Mouse (Mus musculus) intestine, embryonic 14.5 days (tissue): ENCODE data around the gene Rps27a. TPM values are rescaled to one million over a fixed set of nuclear protein-coding genes. Genes with fewer than 3 reads are reported as not detected.

Source experiments
- ATAC-seq: fragments of 200-750 bp; cut with Nextera tagmentation; replicated peaks from 2 replicates; pipeline ENCODE4 v1.8.0; 2017; ENCODE audit warnings: low read depth, moderate number of reproducible peaks, moderate TSS enrichment, moderate library complexity; ENCODE audit not compliant: low FRiP score, low TSS enrichment
- DNase-seq: peaks from one replicate; pipeline ENCODE4 v3.0.0-alpha.2; 2018; ENCODE audit warnings: low spot score
- H3K27ac ChIP-seq: fragments of 300-500 bp; sonication (generic); 2 replicates; pipeline ENCODE4 v1.5.1; 2014; ENCODE audit warnings: low read depth, mild to moderate bottlenecking, control low read depth
- H3K27me3 ChIP-seq: fragments of 300-500 bp; sonication (generic); replicated peaks from 2 replicates; pipeline ENCODE4 v1.6.1; 2014; ENCODE audit warnings: low read length, control low read depth; ENCODE audit not compliant: control insufficient read depth, insufficient read depth
- H3K36me3 ChIP-seq: fragments of 300-500 bp; sonication (generic); 2 replicates; pipeline ENCODE4 v1.6.1; 2014; ENCODE audit warnings: low read length, control low read depth; ENCODE audit not compliant: control insufficient read depth, insufficient read depth
- H3K4me1 ChIP-seq: fragments of 300-500 bp; sonication (generic); replicated peaks from 2 replicates; pipeline ENCODE4 v1.6.1; 2014; ENCODE audit warnings: low read length, control low read depth, mixed read lengths; ENCODE audit not compliant: control insufficient read depth, insufficient read depth
- H3K4me2 ChIP-seq: fragments of 300-500 bp; sonication (generic); 2 replicates; pipeline ENCODE4 v1.6.1; 2014; ENCODE audit warnings: low read length
- H3K4me3 ChIP-seq: fragments of 300-500 bp; sonication (generic); 2 replicates; pipeline ENCODE4 v1.5.1; 2014; ENCODE audit warnings: low read depth, low read length, control low read depth, mixed read lengths
- H3K9ac ChIP-seq: fragments of 300-500 bp; sonication (generic); 2 replicates; pipeline ENCODE4 v1.6.1; 2014; ENCODE audit warnings: mild to moderate bottlenecking, low read length
- H3K9me3 ChIP-seq: fragments of 300-500 bp; sonication (generic); 2 replicates; pipeline ENCODE4 v1.6.1; 2016; ENCODE audit warnings: low read length, control low read depth; ENCODE audit not compliant: control insufficient read depth
- WGBS: fragments of 180-500 bp; shearing (Covaris S2); extraction: QIAGEN DNeasy Blood & Tissue Kit; methylation state at CpG from one replicate; pipeline ENCODE4 v1.1.7; 2014; 5-methylcytosine and 5-hydroxymethylcytosine counted together
- polyA plus RNA-seq: library from polyadenylated mRNA; unstranded; fragments of >200 nt; fragmentation: Nextera tagmentation; extraction: Ambion mirVana; gene quantifications from 2 replicates; pipeline ENCODE4 v1.2.1, GENCODE M21; 2014

The Rps27a gene
- polyA plus RNA-seq, 1 experiment from 2014 or later, result 1,466 TPM

DNA sequence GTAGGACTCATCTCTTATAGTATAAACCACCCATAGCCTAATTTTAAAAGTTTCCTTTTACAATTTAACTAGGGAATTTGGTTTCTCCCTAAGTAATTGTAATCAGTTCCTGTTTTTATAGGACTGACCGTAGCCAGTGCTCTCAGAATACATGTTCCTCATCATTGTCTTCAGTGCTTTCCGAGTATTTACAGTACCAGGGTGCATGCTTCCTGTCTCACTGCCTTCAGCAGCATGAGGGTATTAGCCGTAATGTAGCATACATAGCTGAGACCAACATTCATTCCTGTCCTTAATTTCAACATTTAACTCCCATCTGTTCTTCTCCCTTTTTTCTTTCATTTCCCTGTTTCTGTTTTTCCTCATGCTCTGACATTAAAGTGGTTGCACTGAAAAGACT is 50.9 kb downstream of the Rps27a start:
- Histone ChIP-seq H3K36me3 (peaks cover 25% of the 10 kb centered on the region), H3K4me2 (no peak overlapping the region), H3K27me3 (no peaks in the 10 kb centered on the region), H3K27ac (no peak overlapping the region), H3K9me3 (no peaks in the 10 kb centered on the region), H3K4me3 (no peak overlapping the region), H3K4me1 (no peaks in the 10 kb centered on the region), H3K9ac (no peak overlapping the region)
- DNase-seq (no peak), ATAC-seq (no peak)
- 38% methylated on average over 3 of the region's 3 CpGs for WGBS

Other genes starting within 250 kb of the Rps27a start
- 19.4 and 20.9 TPM in 2 replicates for gene Ccdc88a, start 174.5 kb downstream of the Rps27a start, polyA plus RNA-seq
- 29.4 and 31.7 TPM in 2 replicates for gene Prorsd1, start 33.1 kb downstream of the Rps27a start, polyA plus RNA-seq
- gene Mtif2, start 21.7 kb downstream of the Rps27a start, polyA plus RNA-seq, result 44.8 and 45.4 TPM in 2 replicates
- 0.19 and 0.28 TPM in 2 replicates for gene Clhc1, start 159 bp downstream of the Rps27a start, polyA plus RNA-seq
- 49.6 and 54.6 TPM in 2 replicates for gene Rtn4, start 144.8 kb upstream of the Rps27a start, polyA plus RNA-seq